Mouse (Mus musculus): ENCODE measurements around the gene Myo1d.

The Myo1d gene

DNA sequence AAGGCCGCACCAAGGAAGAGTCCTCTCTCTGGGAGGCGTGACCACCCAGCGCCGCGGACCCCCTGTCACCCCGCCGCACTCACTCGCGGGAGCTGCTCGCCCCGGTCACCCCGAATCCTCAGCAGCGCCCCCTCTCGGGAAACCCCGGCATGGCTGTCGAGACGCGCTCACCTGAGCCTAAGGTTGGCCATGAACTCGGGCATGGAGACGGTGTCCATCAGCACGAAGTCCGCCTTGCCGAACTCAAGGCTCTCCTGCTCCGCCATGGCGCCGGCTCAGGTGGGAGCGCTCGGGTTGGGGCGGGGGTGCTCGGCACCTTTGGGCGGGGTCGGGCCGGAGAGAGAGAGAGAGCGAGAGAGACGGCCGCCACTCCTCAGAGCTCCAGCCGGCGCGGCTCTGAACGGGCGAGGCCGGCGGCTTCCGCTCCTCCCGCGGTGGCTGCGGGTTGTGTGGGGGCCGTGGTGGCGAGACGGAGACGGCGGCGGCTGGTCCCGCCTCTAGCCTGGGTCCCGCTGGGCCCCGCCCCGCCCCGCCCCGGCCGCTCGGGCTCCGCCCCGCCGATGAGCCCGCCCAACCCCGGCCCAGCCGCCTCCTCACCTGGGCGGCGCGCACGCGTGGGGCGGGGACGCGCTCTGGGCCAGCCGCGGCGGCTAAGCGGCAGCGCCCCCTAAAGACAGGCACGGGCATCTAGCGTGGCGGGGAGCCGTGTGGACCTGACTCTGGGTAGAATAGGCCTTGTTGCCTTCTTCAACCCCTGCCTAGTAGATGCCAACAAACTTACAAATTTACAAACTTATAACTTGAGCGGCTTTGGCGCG lies at the start of gene Myo1d:
Myo1d (minus strand) TSS at position 499 of the 818 bp plus-strand sequence.
- peak; percentile 17 to 32 for DNase-seq (ENCODE audit: low read depth in 1 of 2, low spot score in 2 of 2)

DNA sequence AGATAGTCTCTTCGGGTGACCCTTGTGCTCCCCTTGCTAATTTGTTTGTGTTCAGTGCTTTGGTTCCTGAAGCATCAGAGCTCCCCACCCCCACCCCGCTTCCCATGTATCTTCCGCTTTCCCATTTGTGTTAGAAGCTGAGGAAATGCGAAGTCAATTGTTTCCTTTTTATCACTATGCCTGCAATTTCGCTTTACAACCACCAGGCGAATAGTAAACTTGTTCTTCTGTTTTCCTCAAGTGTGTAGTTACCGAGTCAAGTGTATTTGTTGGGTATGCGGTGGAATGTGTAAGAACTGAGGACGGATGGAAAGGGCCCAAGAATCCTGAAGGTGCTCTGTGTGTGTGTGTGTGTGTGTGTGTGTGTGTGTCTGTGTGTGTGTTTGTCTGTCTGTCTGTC lies 42.0 kb upstream of the Myo1d start:
- no peak for DNase-seq (ENCODE audit: low read depth in 1 of 2, low spot score in 2 of 2)

GRCm38 (mm10) chr11:80821296-80821695 lies 41.5 kb upstream of the Myo1d start:
- DNase-seq (ENCODE audit: low read depth in 1 of 2, low spot score in 2 of 2): no peak

DNA sequence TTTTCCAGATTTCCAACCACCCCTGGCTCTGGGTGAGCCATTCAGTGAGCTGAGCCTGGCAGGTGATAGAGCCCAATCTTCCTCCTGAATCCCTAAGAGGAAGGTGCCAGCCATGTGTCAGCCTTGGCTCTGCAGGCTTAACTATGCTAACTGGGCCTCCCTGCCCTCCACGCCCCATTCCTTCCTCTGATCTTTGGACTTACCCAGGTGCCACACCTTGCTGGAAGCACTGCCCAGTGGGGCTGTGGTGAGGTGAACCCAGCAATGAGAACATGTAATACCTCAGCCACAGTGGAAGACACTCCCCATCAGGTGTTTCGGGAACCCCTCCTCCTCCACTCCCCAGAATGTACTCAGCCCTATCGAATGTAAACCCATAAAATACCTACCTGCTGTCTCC lies 40.3 kb upstream of the Myo1d start:
- no peak for DNase-seq (ENCODE audit: low read depth in 1 of 2, low spot score in 2 of 2)

GRCm38 (mm10) chr11:80818060-80818697 lies 38.4 kb upstream of the Myo1d start:
- DNase-seq (ENCODE audit: low read depth in 1 of 2, low spot score in 2 of 2): no peak

GRCm38 (mm10) chr11:80815354-80815753 lies 35.5 kb upstream of the Myo1d start:
- DNase-seq (ENCODE audit: low read depth in 1 of 2, low spot score in 2 of 2): no peak

DNA sequence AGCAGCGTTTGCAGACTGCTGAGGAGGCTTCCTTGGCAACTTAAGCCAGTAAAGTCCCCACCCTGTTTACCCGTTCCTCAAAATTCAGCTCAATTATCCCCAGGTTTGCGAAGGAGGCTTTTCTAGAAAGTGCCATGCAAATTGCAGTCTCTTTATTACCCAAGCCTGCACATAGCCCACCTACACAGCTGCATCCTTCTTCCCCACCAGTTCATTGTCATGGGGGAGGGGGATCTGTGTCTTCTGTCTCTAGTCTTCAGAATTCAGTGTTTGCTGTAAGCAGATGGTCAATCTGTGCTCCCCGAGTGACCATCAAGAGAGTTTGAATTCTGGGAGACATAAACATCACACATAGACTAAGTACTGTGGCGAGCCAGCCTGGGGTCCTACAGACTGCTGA lies 31.3 kb upstream of the Myo1d start:
- DNase-seq (ENCODE audit: low read depth in 1 of 2, low spot score in 2 of 2): no peak

GRCm38 (mm10) chr11:80809993-80810821 lies 30.4 kb upstream of the Myo1d start, which contains the start of gene Tmem98:
Gene Tmem98, plus strand, starts transcription at chr11:80810175.
- DNase-seq (ENCODE audit: low read depth in 1 of 2, low spot score in 2 of 2): no peak

DNA sequence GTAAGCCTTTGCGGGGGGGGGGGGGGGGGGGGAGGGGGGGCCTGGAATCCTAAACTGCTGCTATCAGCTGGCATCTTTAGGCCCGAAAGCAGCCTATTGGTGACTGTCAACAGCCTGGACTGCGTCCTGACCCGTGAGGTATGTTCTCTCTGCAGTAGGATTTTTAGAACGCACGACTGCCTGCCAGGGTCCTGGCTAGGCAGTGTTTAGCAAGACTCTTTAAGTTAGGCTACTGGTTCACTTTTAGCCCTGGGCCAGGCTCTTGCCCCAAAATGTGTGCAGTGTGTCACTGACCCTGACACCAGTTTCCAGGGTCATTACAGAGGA lies 29.8 kb upstream of the Myo1d start:
- no peak for DNase-seq (ENCODE audit: low read depth in 1 of 2, low spot score in 2 of 2)

DNA sequence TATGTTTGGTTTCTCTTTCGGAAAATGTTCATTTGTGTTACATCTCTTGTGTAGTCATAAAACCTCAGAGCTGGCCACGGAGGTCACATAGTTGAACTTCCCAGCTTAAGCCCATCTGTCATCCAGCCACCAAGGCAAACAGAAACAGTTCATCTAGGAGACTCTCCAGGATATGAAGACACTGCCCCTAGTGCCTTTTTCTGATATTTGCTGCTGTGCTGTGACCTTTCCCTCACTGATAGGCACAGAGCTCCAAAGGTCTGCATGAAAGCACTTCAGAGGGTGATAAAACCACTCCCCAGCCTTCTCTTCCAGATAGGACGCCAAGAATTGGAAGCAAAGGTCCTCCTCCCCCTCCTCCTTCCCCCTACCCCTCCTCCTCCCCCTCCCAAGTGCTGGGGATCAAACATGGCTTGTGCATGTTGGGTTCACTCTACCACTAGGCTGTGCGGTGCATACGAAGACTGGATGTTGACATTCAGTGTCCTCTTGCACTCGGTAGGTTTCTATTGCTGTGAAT lies 28.8 kb upstream of the Myo1d start:
- no peak for DNase-seq (ENCODE audit: low read depth in 1 of 2, low spot score in 2 of 2)

DNA sequence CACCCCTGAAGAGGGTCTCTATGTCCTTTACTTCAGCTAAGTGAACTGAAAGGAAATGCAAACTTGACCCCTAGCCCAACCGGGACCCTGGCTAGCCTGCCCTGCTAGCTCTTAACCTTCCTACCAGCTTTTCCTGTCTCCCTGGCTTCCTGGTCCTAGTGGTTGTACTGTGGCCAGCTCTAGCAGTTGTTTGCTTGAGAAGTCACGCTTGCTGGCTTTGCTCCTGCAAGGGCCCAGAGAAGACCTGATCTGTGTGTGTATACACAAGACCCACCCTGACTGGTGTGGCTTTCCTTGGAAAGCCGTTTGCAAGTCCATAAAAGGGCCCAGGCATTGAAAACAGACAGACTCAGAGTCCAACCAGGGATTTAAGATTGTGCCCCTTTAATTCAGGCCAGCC lies 22.9 kb upstream of the Myo1d start:
- no peak for DNase-seq (ENCODE audit: low read depth in 1 of 2, low spot score in 2 of 2)

- no peak for DNase-seq (ENCODE audit: low read depth in 1 of 2, low spot score in 2 of 2)
Observed at GRCm38 (mm10) chr11:80799979-80800378, 20.2 kb upstream of the Myo1d start.

GRCm38 (mm10) chr11:80795431-80795830 lies 15.6 kb upstream of the Myo1d start:
- DNase-seq (ENCODE audit: low read depth in 1 of 2, low spot score in 2 of 2): no peak

GRCm38 (mm10) chr11:80794290-80794689 lies 14.5 kb upstream of the Myo1d start:
- DNase-seq (ENCODE audit: low read depth in 1 of 2, low spot score in 2 of 2): no peak

DNA sequence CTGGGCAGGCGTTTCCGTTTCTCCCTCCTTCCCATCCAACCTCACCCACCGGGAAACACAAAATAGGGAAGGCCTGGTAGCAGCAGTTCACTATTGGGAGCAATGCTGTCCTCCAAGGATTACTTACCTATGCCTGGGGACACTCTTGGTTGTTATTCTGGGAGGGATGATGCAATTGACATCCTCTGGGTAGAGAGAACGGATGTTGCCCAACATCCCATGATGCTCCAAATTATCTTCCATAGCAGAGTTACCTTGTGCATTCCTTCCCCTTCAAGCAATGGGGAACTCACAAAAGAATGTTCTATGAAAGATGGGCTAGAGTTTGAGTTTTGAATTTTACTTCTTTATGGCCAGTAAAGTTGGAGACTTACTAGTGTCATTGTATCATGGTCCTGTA lies 13.6 kb upstream of the Myo1d start:
- no peak for DNase-seq (ENCODE audit: low read depth in 1 of 2, low spot score in 2 of 2)

- no peak for DNase-seq (ENCODE audit: low read depth in 1 of 2, low spot score in 2 of 2)
Observed at GRCm38 (mm10) chr11:80791677-80792432, 12.0 kb upstream of the Myo1d start.

GRCm38 (mm10) chr11:80790413-80790812 lies 10.6 kb upstream of the Myo1d start:
- DNase-seq (ENCODE audit: low read depth in 1 of 2, low spot score in 2 of 2): no peak

DNA sequence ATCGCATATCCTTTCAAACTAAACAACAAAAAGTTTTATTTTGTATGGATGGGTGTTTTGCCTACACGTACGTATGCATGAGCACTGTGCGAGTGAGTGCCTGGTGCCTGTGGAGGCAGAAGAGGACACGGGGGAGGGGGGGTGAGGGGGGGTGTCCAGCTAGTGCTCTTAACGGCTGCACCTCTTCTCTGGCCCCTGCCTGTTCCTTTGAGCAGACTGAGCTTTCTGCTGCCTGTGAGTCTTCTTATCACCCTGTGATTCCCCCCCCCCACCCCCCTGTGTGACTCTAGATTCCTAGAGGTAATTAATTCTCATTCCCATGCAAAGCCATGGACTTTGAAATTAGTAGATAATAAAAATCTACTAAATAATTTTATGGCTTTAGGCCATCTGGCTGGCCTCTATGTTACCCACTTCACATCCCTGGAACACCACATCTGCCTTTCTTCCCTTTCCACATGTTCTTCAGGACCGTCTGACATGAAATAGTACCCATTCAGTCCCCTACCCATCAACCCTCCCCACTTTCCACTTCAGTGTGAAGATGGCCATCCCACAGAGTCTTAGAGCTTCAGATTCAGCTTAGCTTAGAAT lies 9.9 kb upstream of the Myo1d start:
- DNase-seq (ENCODE audit: low read depth in 1 of 2, low spot score in 2 of 2): no peak

DNA sequence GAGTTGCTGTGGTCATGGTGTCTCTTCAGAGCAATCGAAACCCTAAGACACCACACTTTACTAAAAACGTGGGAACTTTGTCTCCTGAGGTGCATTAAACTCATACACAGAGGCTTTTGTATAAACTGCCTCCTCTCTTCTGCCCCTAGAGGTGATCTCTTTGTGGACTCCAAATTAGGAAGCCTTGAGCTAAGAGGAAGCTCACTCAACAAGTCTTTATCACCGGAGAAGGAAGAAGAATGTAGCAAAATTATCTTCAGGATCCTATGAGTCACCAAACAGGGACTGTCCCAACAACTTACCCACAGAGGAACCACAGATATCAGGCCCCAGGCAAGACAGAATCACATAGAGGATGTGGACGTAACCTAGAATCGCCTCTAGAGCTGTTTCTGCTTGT lies 5.8 kb upstream of the Myo1d start:
- peak in 1 of 2 experiments; percentile 20 for DNase-seq (ENCODE audit: low read depth in 1 of 2, low spot score in 2 of 2)

DNA sequence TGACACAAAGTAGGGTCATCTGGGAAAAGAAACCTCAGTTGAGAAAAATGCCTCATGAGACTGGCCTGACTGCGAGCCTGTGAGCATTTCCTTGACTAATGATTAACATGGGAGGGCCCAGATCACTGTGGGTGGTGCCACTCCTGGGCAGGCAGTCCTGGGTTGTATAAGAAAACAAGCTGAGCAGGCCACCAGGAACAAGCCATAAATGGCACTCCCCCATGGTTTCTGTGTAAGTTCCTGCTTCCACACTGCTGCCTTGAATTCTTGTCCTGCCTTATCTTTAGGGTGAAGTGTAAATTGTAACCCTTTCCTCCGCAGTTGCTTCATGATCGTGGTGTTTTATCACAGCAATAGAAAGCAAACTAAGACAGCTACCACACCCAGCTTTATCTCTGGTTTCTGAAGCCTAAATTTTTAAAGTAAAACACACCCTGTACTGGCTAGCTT lies 4.5 kb upstream of the Myo1d start:
- no peak for DNase-seq (ENCODE audit: low read depth in 1 of 2, low spot score in 2 of 2)
